Mouse (Mus musculus): ENCODE measurements around the gene Tmem100. TPM values are rescaled to one million over a fixed set of nuclear protein-coding genes. Genes with fewer than 3 reads are reported as not detected.

Gene Tmem100
- total RNA-seq, 2 experiments from 2014 or later: 11.9 to 18.9 TPM

DNA sequence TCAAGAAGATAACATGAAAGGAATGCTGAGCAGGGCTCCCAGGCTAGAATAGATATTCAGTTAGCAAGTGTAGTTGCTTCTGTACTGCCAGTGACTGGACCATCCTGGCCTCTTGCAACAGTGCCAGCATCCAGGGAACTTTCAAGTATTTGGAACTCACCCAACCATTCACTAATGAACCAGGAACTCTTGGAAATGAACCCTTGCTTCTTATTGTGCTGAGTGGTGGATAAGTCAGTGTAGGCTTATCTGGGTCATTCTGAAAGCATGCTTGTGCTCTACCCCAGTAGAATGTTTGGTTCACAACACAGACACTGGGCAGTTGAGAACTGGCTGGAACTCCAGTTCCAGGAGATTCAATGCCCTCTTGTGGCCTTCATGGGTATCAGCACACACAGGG, 29.1 kb downstream of the Tmem100 start:
- DNase-seq (ENCODE audit: low spot score): no peak

GRCm38 (mm10) chr11:90062657-90063056, 32.5 kb downstream of the Tmem100 start:
- no peak for DNase-seq (ENCODE audit: low spot score)

- DNase-seq (ENCODE audit: low spot score): no peak
Observed at GRCm38 (mm10) chr11:90066405-90067250, 36.5 kb downstream of the Tmem100 start.

DNA sequence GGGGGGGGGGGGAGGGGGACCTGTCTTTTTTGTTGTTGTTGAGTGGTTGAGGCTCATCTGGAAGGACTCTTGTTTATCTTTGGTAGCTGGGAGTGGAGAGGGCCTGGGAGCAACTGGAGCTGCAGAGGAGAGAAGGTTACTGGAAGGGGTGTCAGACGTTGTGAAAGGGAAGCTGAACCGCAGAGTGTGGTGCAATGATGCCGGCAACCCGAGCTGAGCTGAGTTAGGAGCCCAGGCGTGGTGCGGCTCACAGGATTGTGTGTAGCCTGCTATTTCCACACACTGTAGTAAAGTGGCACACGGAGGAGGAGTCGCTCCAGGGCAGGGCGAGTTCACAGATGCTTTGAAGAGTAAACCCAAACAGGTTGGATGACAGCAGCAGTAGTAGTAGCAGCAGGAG, 41.6 kb downstream of the Tmem100 start:
- peak; percentile 85 for DNase-seq (ENCODE audit: low spot score)

GRCm38 (mm10) chr11:90073201-90073600, 43.1 kb downstream of the Tmem100 start:
- DNase-seq (ENCODE audit: low spot score): no peak

- DNase-seq (ENCODE audit: low spot score): peak; percentile 48
Observed at GRCm38 (mm10) chr11:90076666-90077065, 46.5 kb downstream of the Tmem100 start.

DNA sequence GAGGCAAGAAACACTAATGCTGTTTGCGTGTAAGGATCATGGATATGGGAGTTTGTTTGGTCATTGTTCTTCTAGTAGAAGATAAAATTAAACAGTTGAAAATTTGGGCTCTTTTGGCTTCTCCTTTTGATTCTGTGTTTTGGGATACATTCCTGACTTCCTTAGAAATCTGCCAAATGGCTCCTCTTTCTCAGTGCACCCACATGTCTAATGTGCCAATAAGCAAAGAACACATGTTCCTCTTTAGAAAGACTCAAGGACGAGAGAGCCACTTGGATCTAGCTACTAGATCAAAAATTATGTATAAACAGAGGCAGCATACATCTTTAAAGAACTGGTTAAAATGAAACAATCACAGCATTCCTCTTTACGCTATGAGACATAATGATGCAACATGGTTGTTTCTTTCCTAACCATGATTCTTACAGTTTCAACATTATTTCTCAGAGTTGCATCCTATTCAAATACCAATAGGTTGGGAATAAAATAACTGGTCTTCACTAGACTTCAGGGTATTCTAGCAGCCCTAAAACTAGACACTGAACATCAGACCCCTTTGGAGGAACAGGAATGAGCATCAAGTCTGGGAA, 50.6 kb downstream of the Tmem100 start:
- DNase-seq (ENCODE audit: low spot score): no peak

DNA sequence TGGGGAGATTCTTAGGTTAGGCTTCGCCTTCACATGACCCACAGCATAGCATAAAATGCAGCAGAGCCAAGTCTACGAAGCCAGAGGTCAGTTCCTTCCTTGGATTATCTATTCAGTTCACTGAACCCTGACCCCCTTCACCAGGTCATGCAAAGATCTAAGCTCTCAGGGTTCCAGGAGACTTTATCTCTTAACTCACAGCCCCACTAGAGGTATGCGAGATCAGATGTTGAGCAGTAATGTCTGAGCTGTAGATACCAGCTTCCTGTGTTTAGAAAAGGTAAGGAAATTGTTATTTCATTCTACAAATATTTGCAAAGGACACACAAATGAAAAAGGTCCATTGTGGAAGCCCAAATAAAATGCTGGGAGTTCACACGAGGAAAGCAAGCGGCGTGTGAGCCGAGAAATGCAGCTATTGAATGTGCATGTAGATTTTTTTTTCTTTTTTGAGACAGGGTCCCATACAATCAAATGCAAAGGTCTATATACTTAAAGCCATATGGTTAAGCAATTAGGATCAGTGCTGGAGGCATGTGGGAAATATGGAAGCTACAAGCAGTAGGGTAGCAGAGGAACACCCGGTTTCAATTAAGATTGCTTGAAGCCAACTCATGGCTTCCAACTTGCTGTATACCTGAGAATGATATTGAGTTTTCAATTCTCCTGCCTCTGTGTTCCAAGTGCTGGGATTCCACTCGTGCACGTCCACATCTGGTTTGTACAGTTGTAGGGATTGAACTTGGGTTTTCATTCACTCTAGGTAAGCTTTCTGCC, 51.9 kb downstream of the Tmem100 start:
- no peak for DNase-seq (ENCODE audit: low spot score)

DNA sequence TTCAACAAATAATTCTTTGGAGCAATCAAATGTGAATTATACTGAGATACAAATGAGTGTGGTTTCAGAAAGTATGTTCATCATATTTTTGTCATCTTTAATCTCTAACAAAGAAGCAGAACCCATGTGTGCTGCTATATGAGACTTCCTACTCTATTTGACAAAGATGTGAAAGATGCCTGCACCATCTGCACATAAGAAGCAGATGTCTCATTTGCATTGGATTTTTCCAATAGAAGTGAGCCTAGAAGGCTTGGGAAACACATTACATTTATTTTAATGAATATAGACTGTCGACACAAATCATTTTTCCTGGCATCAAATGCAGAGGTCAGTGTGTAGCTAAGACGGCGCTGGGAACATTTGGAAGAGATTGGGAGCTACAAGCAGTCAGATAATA, 52.9 kb downstream of the Tmem100 start:
- DNase-seq (ENCODE audit: low spot score): no peak

DNA sequence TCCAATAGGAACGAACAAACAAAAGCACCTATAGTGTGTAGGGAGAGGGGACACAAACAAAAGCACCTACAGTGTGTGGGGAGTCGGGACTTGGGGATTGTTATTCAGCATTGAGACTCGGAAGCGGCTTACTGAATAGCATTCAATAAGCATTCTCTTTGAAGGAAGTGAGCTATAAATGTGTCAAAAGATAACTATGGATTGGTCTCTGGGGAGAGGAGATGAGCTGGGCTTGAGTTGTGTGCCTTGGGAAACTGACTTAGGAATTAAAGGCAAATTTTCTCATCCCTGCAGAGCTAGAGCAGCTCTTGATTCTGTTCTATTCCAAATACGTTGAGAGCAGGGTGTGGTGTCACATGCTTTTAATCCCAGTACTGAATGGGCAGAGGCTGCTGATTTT, 54.0 kb downstream of the Tmem100 start:
- DNase-seq (ENCODE audit: low spot score): no peak

Other genes with a start within 250 kb of the Tmem100 start
- 1 to 10 TPM; 3.4 to 3.8 TPM for gene Pctp, start 27.5 kb upstream of the Tmem100 start, total RNA-seq (2021)
- gene Gm45716, start 157.3 kb downstream of the Tmem100 start, total RNA-seq (2021): 1 to 10 TPM; 1.2 to 2.6 TPM
- 10 to 100 TPM in 1 of 2 experiments, 1 to 10 TPM in 1; 9.5 to 16.2 TPM for gene Mmd, start 219.1 kb downstream of the Tmem100 start, total RNA-seq (2021)